Mouse (Mus musculus) brain, embryonic 14.5 days (tissue): ENCODE measurements around the gene Slco2b1.
A peak's percentile ranks its signal among the peaks of the same experiment; 100 is the strongest.

ENCODE experiments used
- CTCF ChIP-seq: fragments of 200-500 bp; IDR thresholded peaks from 2 replicates; pipeline ENCODE4 v1.5.1; 2012; ENCODE audit warnings: inconsistent platforms, mild to moderate bottlenecking, moderate library complexity, borderline replicate concordance; ENCODE audit not compliant: insufficient read depth, insufficient read length; ENCODE audit errors: extremely low read depth
- POLR2A ChIP-seq: fragments of 200-500 bp; IDR thresholded peaks from 2 replicates; pipeline ENCODE4 v1.6.1; 2012; ENCODE audit warnings: mild to moderate bottlenecking, inconsistent platforms, borderline replicate concordance; ENCODE audit not compliant: poor library complexity, insufficient read depth, insufficient read length, severe bottlenecking; ENCODE audit errors: extremely low read depth

- TF ChIP-seq POLR2A (no peak), CTCF (peak; percentile 65; the same call in 1 of the 2 replicates)
These were observed 92.3 kb downstream of the Slco2b1 start for GRCm38 (mm10) chr7:99618860-99619259.
